Mouse (Mus musculus) lung, postnatal 4 days (tissue): ENCODE measurements at regions not wholly inside any gene's neighbourhood (a gene's known extent, or its start where the extent isn't known, plus 50 kb on each side); places are given as distances from the start of the nearest gene placed in this dataset.
A peak's percentile ranks its signal among the peaks of the same experiment; 100 is the strongest.

Source experiments
- DNase-seq, 2 experiments: peaks; one replicate each; pipeline ENCODE4 v3.0.0; 2021

DNA sequence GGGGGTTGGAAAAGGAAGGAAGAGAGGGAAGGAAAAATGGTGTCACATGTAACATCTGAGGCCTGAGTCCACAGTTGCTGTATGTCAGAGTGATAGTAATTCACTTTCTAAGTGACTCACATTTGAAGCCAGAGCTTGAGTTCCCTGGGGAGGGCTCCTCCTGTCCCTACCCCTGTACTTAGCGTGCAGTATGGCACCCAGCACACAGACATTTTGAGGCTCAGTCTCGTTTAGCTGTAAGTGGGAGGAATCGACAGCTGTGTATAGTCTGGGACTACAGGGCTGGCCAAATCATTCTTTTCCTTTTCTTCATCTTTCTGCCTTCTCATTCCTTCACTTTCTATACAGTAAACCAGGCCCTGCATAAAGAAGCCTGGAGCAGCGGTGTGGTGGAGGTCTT is 202.4 kb upstream of the Sall1 start:
- no peak for DNase-seq

- DNase-seq, result no peak
Observed at GRCm38 (mm10) chr8:89245131-89245751, 201.3 kb upstream of the Sall1 start.

DNA sequence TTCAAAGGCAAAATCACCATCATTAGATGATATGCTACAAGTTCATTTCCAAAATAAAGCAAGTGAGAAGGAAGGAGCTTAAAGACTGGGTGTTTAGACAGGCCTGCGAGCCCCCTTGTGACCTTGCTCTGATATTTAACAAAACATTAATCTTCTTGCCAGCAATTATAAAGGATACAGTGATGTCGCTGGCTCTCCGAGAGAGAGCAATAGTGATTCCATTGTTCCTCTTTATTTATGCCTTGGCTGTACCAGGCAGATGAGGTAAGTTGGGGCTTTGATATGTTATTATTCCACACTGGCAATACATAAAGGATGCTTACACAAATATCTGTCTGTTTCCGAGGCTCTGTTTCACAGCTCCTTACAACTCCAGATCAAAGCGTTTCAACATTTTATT is 197.7 kb upstream of the Sall1 start:
- no peak for DNase-seq

DNA sequence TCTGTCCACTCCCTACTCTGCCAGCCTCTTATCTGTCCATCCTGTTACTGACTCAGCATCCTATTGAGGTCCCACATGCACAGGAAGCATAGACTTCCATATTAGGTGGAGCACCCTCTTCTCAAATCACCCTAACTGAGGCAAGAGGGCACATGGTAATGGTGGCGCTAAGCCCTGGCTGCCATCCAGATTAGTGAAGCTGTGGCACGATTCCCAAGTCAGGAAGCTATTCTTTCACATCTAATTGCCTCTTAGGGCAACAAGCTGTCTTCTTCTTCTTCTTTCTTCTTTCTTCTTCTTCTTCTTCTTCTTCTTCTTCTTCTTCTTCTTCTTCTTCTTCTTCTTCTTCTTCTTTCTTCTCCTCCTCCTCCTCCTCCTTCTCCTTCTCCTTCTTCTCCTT is 195.7 kb upstream of the Sall1 start:
- DNase-seq, result no peak

GRCm38 (mm10) chr8:89234041-89234440 is 190.1 kb upstream of the Sall1 start:
- no peak for DNase-seq

DNA sequence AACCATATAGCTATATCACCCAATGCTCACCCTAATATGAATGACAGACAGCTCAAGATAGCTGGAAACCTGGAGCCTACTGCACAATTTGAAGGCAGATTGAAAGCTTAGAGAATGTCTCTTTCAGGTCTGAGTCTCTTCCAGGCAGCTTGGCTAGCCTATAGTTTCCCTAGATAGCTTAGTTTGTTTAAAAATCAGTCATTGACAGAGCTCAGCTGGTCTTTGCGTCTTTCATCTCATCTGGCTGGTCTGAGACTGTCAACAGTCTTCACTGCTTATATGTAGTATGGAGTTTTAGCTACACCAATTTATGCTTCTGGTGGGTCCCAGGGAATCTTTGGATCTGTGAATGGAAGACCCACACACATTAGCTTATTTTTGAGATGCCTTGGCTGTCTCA is 188.4 kb upstream of the Sall1 start:
- no peak for DNase-seq

DNA sequence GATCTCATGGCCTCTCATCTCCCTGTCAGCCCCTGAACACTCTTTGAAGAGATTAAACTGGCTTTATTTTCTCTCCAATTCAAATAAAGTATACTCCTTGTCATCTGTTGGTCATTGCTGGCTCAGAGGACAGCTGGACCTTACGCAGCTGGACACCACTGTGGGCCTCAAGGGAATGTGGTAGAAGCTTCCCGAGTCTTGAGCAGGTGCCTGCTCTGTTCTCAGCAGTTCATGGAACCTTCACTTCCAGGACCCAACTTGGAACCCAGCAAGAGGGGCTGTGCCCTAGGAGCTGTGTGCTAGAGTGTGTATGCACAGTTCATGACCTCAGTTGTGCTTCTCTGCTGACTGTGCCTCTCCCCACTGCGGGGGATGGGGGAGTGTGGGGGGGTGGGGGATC is 185.2 kb upstream of the Sall1 start:
- DNase-seq, result no peak

DNA sequence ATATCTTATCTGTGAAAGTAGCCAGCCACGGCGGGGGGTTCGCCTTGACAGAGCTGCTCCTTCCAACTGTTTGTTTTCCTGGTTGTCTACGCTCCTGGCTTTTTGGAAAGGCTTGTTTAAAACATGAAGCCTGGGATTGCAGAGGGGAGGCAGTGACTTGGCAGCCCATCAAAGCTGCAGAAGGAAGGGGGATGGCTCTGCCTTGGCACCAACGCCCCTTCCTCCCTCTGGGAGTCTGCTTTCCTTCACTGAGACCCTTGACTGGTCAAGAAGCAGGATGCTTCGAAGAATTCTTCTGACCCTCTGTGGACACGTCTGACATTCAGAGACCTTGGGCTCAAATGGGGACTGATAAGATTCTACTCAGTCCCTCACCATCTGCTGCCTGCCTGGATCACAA is 176.9 kb upstream of the Sall1 start:
- no peak for DNase-seq

- DNase-seq, result no peak
Observed at GRCm38 (mm10) chr8:89220381-89220780, 176.4 kb upstream of the Sall1 start.

DNA sequence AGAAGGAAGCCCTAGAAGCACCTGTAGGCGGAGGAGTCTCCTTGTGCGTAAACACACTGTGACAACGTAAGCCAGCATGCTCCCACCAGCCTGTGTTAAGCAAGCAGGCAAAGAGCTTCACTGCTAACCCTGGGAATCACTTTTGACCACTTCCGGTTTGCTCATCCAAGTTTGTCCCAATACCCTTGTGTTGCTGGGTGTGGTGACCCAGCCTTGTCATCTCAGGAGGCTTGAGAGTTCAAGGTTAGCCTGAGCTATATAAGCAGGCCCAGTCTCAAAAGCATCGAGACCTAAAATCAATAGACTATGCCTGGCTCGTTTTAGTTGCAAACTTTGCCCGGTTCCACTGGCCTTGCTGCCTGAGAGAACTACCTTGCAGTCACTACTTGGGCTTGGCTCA is 175.2 kb upstream of the Sall1 start:
- DNase-seq, result no peak

- DNase-seq, result no peak
Observed at GRCm38 (mm10) chr8:89217689-89218088, 173.7 kb upstream of the Sall1 start.

DNA sequence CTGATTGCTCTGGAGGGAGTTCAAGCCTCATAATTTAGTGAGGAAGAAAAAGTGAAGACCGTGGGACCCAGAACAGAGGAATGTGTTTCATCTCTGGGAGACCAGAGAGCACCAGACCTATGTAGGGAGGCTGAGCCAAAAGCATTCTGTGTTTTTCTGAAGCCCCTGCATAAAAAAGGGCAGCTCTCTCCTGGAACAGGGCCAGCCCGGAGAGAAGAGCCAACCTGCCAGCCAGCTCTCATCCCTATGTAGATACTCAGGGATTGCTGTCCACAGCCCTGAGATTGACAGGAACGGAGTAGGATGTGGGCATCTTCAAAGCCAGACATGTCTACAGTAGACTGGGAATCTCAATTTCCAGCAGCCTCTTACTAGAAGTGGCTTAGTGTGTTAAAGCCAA is 168.0 kb upstream of the Sall1 start:
- no peak for DNase-seq

DNA sequence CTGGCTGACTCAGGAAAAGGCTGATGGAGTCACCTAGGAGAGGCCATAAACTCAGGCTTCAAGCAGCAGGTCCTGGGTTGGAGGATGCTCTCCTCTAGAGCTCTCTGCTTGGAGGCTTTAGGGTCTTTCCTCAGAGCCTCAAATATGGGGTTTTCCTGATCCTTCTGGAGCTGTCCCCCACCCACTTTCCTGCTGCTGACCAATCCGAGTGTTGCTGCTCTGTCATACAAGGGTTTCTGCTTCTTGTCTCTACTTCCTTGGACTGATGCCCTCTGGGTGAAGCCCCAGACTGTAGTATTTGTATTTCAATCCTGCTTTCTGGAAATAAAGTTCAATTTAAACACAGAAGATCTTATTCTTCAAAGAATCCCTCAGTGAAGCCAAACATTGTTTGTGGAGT is 166.7 kb upstream of the Sall1 start:
- no peak for DNase-seq

- no peak for DNase-seq
Observed at GRCm38 (mm10) chr8:89207891-89208290, 163.9 kb upstream of the Sall1 start.

GRCm38 (mm10) chr8:89202484-89203096 is 158.6 kb upstream of the Sall1 start:
- DNase-seq, result no peak

GRCm38 (mm10) chr8:89200301-89200700 is 156.3 kb upstream of the Sall1 start:
- DNase-seq, result no peak

DNA sequence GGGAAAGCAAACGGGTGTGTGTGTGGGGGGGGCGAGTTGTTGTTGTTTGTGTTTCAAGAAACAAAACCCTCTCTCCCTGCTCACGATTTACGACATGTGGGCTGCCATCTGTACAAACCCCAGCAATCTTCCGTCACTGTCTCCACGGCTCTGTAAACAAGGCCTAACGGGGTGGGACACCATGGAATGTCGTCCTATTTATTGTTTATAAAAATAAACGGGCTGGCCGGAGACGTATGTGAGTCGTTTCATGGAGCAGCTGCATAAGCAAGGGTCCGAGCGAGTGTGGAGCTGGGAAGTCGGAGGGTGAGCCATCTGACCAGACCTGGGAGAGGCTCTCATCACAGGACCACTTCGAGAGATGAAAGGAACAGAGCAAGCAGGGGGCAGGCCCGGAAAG is 141.4 kb upstream of the Sall1 start:
- no peak for DNase-seq

- peak in 1 of 2 experiments; percentile 29 for DNase-seq
Observed at GRCm38 (mm10) chr8:89175631-89176030, 131.7 kb upstream of the Sall1 start.

GRCm38 (mm10) chr8:89171561-89171960 is 127.6 kb upstream of the Sall1 start:
- no peak for DNase-seq

DNA sequence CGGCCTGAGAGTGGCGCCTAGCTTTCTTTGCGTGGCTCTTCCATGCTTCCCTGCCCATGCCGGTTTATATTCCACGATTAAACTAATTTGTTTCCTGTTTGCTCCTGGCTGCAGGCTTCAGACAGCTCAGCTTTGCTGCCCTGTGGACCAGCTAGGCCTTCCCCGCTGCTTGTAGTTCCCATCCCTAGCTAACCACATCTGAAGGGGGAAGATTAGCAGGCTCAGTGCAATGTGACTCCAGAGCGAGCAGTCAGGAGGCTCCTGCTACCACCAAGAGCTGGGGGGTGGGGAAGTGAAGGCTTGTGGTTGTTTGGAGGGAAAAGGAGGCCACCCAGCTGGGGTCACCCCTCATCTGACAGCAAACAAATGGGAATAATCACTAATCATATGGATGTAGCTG is 125.5 kb upstream of the Sall1 start:
- DNase-seq, result no peak

DNA sequence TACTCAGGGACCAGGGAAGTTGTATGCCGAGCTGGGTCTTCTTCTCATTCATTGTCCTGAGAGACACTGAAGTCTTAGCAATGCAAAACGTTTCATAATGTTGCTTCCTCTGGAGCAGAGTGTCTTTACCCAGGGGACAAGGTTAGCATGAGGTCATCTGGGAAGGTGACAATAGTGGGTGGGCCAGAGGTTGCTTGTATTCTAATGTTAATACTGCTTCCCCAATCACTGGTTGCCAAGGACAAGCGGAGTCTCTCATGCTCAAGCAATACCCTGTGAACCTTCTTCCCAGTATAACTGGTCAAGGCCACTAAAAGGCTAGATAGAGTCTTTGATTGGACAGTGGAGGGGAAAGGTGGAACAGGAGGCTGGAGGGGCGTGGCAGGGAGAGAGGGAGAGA is 123.1 kb upstream of the Sall1 start:
- no peak for DNase-seq

GRCm38 (mm10) chr8:89156909-89157308 is 112.9 kb upstream of the Sall1 start:
- DNase-seq, result no peak

DNA sequence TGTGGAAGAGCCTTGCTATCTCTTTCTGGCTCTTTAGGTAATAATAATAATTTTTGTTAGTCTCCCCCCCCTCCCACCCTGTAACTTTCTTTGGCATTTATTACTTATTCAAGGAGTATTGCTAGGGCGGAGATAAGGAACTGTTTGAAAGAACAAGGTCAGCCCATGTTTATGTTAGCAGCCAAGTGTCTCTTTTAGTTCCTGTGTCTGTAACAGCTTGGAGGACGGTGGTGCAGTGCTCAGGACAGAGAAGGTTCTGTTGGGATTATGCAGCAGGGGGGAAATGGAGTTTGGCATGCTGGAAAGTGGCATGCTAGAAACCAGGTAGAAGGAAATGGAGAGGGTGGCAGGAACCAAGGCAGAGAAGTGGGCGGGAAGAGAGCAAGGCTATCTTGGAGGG is 109.6 kb upstream of the Sall1 start:
- DNase-seq, result no peak

GRCm38 (mm10) chr8:89152867-89153595 is 109.1 kb upstream of the Sall1 start:
- peak in 1 of 2 experiments; percentile 38 for DNase-seq

DNA sequence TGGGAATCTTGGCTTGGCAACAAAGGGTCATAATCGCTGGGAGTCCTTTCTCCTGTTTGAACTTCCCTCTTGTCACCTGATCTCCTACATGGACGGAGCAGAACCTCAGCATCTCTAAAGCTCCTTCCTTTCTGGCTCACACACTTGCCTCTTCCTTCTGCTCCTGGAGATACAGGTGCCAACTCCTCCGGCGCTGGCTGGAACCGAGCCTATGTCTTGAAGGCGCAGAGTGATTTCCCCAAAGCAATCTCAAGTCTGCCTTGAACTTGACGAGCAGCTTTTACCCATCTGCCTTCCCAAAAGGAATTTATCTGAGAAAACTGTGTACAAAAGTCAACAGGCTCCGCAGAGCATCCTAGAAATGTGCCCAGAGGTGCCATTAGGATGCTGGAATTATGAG is 108.4 kb upstream of the Sall1 start:
- DNase-seq, result no peak
